Mouse (Mus musculus): ENCODE results near the gene Olfr1431.
"Not testable (repeated sequence)": the region's sequence is repeated elsewhere in the genome, so short reads cannot be mapped to it uniquely, and the experiment has no call there.

Olfr1431 gene

GRCm38 (mm10) chr19:12200334-12200733 is at the start of gene Olfr1431:
Gene Olfr1431 (plus strand): TSS chr19:12200634.
- DNase-seq, result no peak

- DNase-seq, result not testable (repeated sequence)
Observed at GRCm38 (mm10) chr19:12170062-12170599, 30.3 kb upstream of the Olfr1431 start, which contains the start of gene Olfr1555-ps1. Gene Olfr1555-ps1 (minus strand): TSS chr19:12170112.

GRCm38 (mm10) chr19:12175431-12175830 is 25.0 kb upstream of the Olfr1431 start:
- not testable (repeated sequence) for DNase-seq

DNA sequence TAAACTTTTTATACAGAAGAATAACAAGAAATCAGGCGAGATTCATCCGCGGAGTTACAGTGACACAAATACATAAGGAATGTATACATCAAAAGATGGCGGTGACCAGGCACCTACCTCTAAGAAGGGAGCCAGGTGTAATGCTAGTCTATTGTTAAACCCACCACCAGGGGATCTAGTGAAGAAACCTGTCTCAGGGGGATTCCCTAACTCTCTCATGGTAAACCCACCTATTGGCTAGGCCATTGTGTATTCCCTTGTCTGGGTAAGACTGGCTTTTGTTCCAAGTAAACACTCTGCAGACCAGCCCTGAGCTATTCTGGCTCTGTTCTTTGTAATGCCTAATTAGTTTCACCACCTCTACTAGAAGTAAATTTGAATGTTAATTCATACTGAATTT is 1.4 kb upstream of the Olfr1431 start:
- not testable (repeated sequence) for DNase-seq

DNA sequence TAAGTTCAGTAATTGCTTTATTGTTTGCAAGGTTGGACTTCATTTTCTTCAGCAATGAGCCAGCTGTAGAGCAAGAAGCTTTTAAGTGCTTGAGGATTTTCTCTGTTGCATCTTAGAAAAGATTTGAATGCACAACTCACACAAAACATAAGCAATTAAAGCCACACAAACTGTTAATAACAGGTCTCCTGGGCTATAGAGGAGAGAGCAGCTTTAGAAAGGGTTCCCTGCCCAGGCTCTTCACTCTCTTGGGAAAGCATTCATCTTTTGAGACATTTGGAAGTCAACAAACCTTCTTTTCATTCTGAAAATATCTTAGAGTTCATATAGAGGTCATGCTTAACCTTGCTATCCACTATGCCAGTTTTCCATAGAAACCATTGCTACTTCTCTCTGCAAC is 32.1 kb downstream of the Olfr1431 start, which contains the start of gene Olfr1432:
Gene Olfr1432 (minus strand): TSS at position 101 of the 400 bp plus-strand sequence.
- DNase-seq, result not testable (repeated sequence)

DNA sequence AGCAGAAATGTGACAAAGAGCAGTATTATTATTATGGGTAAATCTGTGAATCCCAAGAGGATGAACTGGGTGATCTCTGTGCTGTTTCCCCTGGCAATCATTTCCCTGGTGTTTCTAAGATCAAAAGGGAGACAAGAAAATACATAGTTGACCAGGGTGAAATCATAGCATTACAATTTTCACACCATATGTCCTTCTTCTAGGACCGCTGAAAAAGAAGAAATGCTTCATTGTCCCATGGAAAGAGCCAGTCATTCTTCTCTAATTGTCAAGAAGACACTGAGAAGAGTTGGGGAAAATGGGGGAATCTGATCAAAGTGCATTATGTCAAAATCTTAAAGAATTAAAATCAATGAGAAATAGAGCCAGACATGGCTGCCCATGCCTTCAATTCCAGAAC is 41.1 kb downstream of the Olfr1431 start, which contains the start of gene Olfr262:
Gene Olfr262 (minus strand): TSS at position 101 of the 400 bp plus-strand sequence.
- no peak for DNase-seq

DNA sequence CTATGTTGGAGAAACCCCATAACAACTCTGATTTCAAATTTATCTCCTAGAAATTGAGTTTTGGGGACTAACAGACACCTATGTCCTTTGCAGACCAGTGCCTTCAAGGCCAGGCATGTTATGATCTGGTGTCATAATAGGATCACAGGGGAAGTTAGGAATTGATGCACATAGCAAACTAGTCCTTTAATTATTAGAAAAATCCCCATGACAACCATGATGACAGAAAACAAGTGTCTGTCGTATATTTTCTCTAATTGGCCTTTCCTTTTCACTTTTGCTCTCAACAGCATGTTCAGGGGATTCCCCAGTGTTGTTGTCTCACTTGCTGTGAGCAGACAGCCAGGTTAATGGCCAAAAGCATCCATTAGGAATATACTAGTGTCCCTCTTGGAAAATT is 60.3 kb downstream of the Olfr1431 start, which contains the start of gene Olfr235:
Gene Olfr235 (plus strand): TSS at position 301 of the 400 bp plus-strand sequence.
- no peak for DNase-seq
